Mouse (Mus musculus) lung, postnatal 0 days (tissue): ENCODE results near the gene Nat8l. TPM values are rescaled to one million over a fixed set of nuclear protein-coding genes. Genes with fewer than 3 reads are reported as not detected.

ENCODE experiments used
- ATAC-seq: fragments of 200-750 bp; cut with Nextera tagmentation; 2 replicates; pipeline ENCODE4 v1.8.0; 2017; ENCODE audit warnings: moderate library complexity
- DNase-seq: peaks from one replicate; pipeline ENCODE4 v3.0.0-alpha.2; 2016; ENCODE audit warnings: low spot score
- H3K27ac ChIP-seq: fragments of 300-500 bp; sonication (generic); 2 replicates; pipeline ENCODE4 v1.5.1; 2014; ENCODE audit warnings: antibody characterized with exemption, mild to moderate bottlenecking, low read length, mixed read lengths
- H3K27me3 ChIP-seq: fragments of 300-500 bp; sonication (generic); replicated peaks from 2 replicates; pipeline ENCODE4 v1.6.1; 2014; ENCODE audit warnings: low read length, mixed read lengths; ENCODE audit not compliant: insufficient read depth
- H3K36me3 ChIP-seq: fragments of 300-500 bp; sonication (generic); 2 replicates; pipeline ENCODE4 v1.6.1; 2014; ENCODE audit warnings: low read length, mixed read lengths; ENCODE audit not compliant: insufficient read depth
- H3K4me1 ChIP-seq: fragments of 300-500 bp; sonication (generic); 2 replicates; pipeline ENCODE4 v1.6.1; 2014; ENCODE audit warnings: antibody characterized with exemption, low read depth, low read length, mixed read lengths; ENCODE audit not compliant: insufficient read depth
- H3K4me2 ChIP-seq: fragments of 300-500 bp; sonication (generic); replicated peaks from 2 replicates; pipeline ENCODE4 v1.6.1; 2014; ENCODE audit warnings: low read depth, mild to moderate bottlenecking, low read length, moderate library complexity, mixed read lengths
- H3K4me3 ChIP-seq: fragments of 300-500 bp; sonication (generic); 2 replicates; pipeline ENCODE4 v1.5.1; 2014; ENCODE audit warnings: low read depth, low read length
- H3K9ac ChIP-seq: fragments of 300-500 bp; sonication (generic); replicated peaks from 2 replicates; pipeline ENCODE4 v1.6.1; 2014; ENCODE audit warnings: low read depth, mild to moderate bottlenecking
- H3K9me3 ChIP-seq: fragments of 300-500 bp; sonication (generic); 2 replicates; pipeline ENCODE4 v1.6.1; 2016; ENCODE audit warnings: low read length, mixed read lengths
- CTCF ChIP-seq: IDR thresholded peaks from 2 replicates; pipeline ENCODE4 v1.5.1; 2016; ENCODE audit warnings: antibody characterized with exemption, mild to moderate bottlenecking
- EP300 ChIP-seq: IDR thresholded peaks from 2 replicates; pipeline ENCODE4 v1.6.1; 2016; ENCODE audit warnings: antibody characterized with exemption, mild to moderate bottlenecking, control low read depth
- WGBS: fragments of 180-500 bp; shearing (Covaris S2); extraction: QIAGEN DNeasy Blood & Tissue Kit; methylation state at CpG from one replicate; pipeline ENCODE4 v1.1.7; 2014; 5-methylcytosine and 5-hydroxymethylcytosine counted together
- polyA plus RNA-seq: library from polyadenylated mRNA; unstranded; fragments of >200 nt; fragmentation: Nextera tagmentation; extraction: Ambion mirVana; gene quantifications from 2 replicates; pipeline ENCODE4 v1.2.1, GENCODE M21; 2015

Nat8l gene
- polyA plus RNA-seq, 1 experiment from 2014 or later: 0.29 TPM

GRCm38 (mm10) chr5:34007392-34007941 is 11.7 kb downstream of the Nat8l start:
- H3K9ac ChIP-seq: no peak overlapping the region
- H3K27ac ChIP-seq: no peak overlapping the region
- ATAC-seq: no peak
- no peaks in the 10 kb centered on the region for H3K4me1 ChIP-seq
- no peaks in the 10 kb centered on the region for H3K27me3 ChIP-seq
- 73% methylated on average over 4 of the region's 4 CpGs for WGBS
- no peak overlapping the region for H3K4me3 ChIP-seq
- TF ChIP-seq CTCF: no peak
- TF ChIP-seq EP300: no peak
- H3K36me3 ChIP-seq: no peaks in the 10 kb centered on the region
- H3K4me2 ChIP-seq: no peak overlapping the region
- no peak for DNase-seq
- no peaks in the 10 kb centered on the region for H3K9me3 ChIP-seq

- Histone ChIP-seq H3K27ac (no peak overlapping the region), H3K9me3 (no peaks in the 10 kb centered on the region), H3K36me3 (no peaks in the 10 kb centered on the region), H3K27me3 (no peaks in the 10 kb centered on the region), H3K4me3 (no peak overlapping the region), H3K4me1 (no peaks in the 10 kb centered on the region), H3K9ac (no peak overlapping the region), H3K4me2 (no peak overlapping the region)
- no peak for DNase-seq
- no peak for ATAC-seq
- TF ChIP-seq EP300 (no peak), CTCF (peak; percentile 39)
- 52% methylated on average over 1 of the region's 1 CpGs for WGBS
These were observed 18.9 kb downstream of the Nat8l start for GRCm38 (mm10) chr5:34014652-34015051.

- H3K36me3 ChIP-seq: no peaks in the 10 kb centered on the region
- WGBS: 67% methylated on average over 4 of the region's 4 CpGs
- no peak overlapping the region for H3K4me2 ChIP-seq
- TF ChIP-seq EP300: no peak
- no peak for TF ChIP-seq CTCF
- no peak overlapping the region for H3K27ac ChIP-seq
- H3K9me3 ChIP-seq: no peaks in the 10 kb centered on the region
- no peaks in the 10 kb centered on the region for H3K4me1 ChIP-seq
- DNase-seq (no peak), ATAC-seq (no peak)
- no peaks in the 10 kb centered on the region for H3K27me3 ChIP-seq
- H3K4me3 ChIP-seq: no peak overlapping the region
- H3K9ac ChIP-seq: no peak overlapping the region
These were observed 23.2 kb downstream of the Nat8l start for GRCm38 (mm10) chr5:34018968-34019367.

GRCm38 (mm10) chr5:34030101-34030500 is 34.3 kb downstream of the Nat8l start:
- H3K9me3 ChIP-seq: no peaks in the 10 kb centered on the region
- no peak for ATAC-seq
- no peak overlapping the region for H3K9ac ChIP-seq
- no peak overlapping the region for H3K4me3 ChIP-seq
- no peaks in the 10 kb centered on the region for H3K27me3 ChIP-seq
- no peak overlapping the region for H3K27ac ChIP-seq
- H3K4me2 ChIP-seq: no peak overlapping the region
- 66% methylated on average over 4 of the region's 4 CpGs for WGBS
- TF ChIP-seq CTCF (no peak), EP300 (no peak)
- H3K4me1 ChIP-seq: no peaks in the 10 kb centered on the region
- DNase-seq: no peak
- no peaks in the 10 kb centered on the region for H3K36me3 ChIP-seq

- ATAC-seq (no peak), DNase-seq (no peak)
- WGBS: 58% methylated on average over 6 of the region's 6 CpGs
- Histone ChIP-seq H3K4me2 (no peak overlapping the region), H3K36me3 (no peaks in the 10 kb centered on the region), H3K27ac (no peak overlapping the region), H3K4me3 (no peak overlapping the region), H3K27me3 (no peaks in the 10 kb centered on the region), H3K9me3 (no peaks in the 10 kb centered on the region), H3K9ac (no peak overlapping the region), H3K4me1 (no peaks in the 10 kb centered on the region)
- no peak for TF ChIP-seq CTCF
These were observed 35.2 kb downstream of the Nat8l start for GRCm38 (mm10) chr5:34031022-34031421.

GRCm38 (mm10) chr5:34032520-34032919 is 36.7 kb downstream of the Nat8l start:
- TF ChIP-seq EP300 (no peak), CTCF (no peak)

More at GRCm38 (mm10) chr5:34032520-34032919, 36.7 kb downstream of the Nat8l start:
- Histone ChIP-seq H3K9ac (no peak overlapping the region), H3K27ac (no peak overlapping the region), H3K4me2 (no peak overlapping the region), H3K4me1 (no peaks in the 10 kb centered on the region), H3K36me3 (no peaks in the 10 kb centered on the region), H3K27me3 (no peaks in the 10 kb centered on the region), H3K9me3 (no peaks in the 10 kb centered on the region), H3K4me3 (no peak overlapping the region)
- DNase-seq: no peak
- no peak for ATAC-seq
- 49% methylated on average over 3 of the region's 3 CpGs for WGBS

Other genes with a start within 250 kb of the Nat8l start
- 39.1 and 40.1 TPM in 2 replicates for gene Letm1, start 213.2 kb upstream of the Nat8l start, polyA plus RNA-seq
- 13.5 and 16.7 TPM in 2 replicates for gene Nsd2, start 175.3 kb upstream of the Nat8l start, polyA plus RNA-seq
- gene Nelfa, start 59.6 kb upstream of the Nat8l start, polyA plus RNA-seq: 21.7 and 22.3 TPM in 2 replicates
- gene Gm1673, start 12.6 kb upstream of the Nat8l start, polyA plus RNA-seq: 26.9 and 30.8 TPM in 2 replicates
- 0.63 and 0.99 TPM in 2 replicates for gene Poln, start 173.5 kb downstream of the Nat8l start, polyA plus RNA-seq
- 8.2 and 8.6 TPM in 2 replicates for gene Haus3, start 173.5 kb downstream of the Nat8l start, polyA plus RNA-seq
- 65.1 and 68.2 TPM in 2 replicates for gene Mxd4, start 191.7 kb downstream of the Nat8l start, polyA plus RNA-seq